Mouse (Mus musculus) layer of hippocampus, adult 9-10 months (tissue): ENCODE measurements around the gene Vmn2r19.
"Not testable (repeated sequence)": the region's sequence is repeated elsewhere in the genome, so short reads cannot be mapped to it uniquely, and the experiment has no call there.

Source experiments
- DNase-seq: peaks from one replicate; pipeline ENCODE4 v3.0.0; 2022; ENCODE audit warnings: low spot score

Vmn2r19 gene

GRCm38 (mm10) chr6:123308033-123308432 is at the start of gene Vmn2r19:
TSS of gene Vmn2r19 (plus strand) at chr6:123308333.
- DNase-seq, result no peak

- DNase-seq, result no peak
Measured at GRCm38 (mm10) chr6:123258946-123259345, 49.2 kb upstream of the Vmn2r19 start.

GRCm38 (mm10) chr6:123259889-123260603 is 48.1 kb upstream of the Vmn2r19 start:
- no peak for DNase-seq

- no peak for DNase-seq
Measured at GRCm38 (mm10) chr6:123260868-123261267, 47.3 kb upstream of the Vmn2r19 start.

- DNase-seq, result no peak
Measured at GRCm38 (mm10) chr6:123261555-123262161, 46.5 kb upstream of the Vmn2r19 start, which contains the start of gene Clec4d. TSS of gene Clec4d (plus strand) at chr6:123262111.

- no peak for DNase-seq
Measured at GRCm38 (mm10) chr6:123264194-123264593, 43.9 kb upstream of the Vmn2r19 start.

GRCm38 (mm10) chr6:123265809-123266208 is 42.3 kb upstream of the Vmn2r19 start:
- DNase-seq, result no peak

- no peak for DNase-seq
Measured at GRCm38 (mm10) chr6:123266945-123267344, 41.2 kb upstream of the Vmn2r19 start.

GRCm38 (mm10) chr6:123279443-123279842 is 28.7 kb upstream of the Vmn2r19 start:
- peak; percentile 6 for DNase-seq

GRCm38 (mm10) chr6:123286311-123286710 is 21.8 kb upstream of the Vmn2r19 start:
- no peak for DNase-seq

GRCm38 (mm10) chr6:123288931-123289330 is 19.2 kb upstream of the Vmn2r19 start:
- DNase-seq, result no peak

GRCm38 (mm10) chr6:123289753-123290152 is 18.4 kb upstream of the Vmn2r19 start, which contains the start of gene Clec4e:
TSS of gene Clec4e (minus strand) at chr6:123289870.
- no peak for DNase-seq

GRCm38 (mm10) chr6:123292751-123293400 is 15.3 kb upstream of the Vmn2r19 start:
- no peak for DNase-seq

- DNase-seq, result not testable (repeated sequence)
Measured at GRCm38 (mm10) chr6:123293509-123293908, 14.6 kb upstream of the Vmn2r19 start.

- DNase-seq, result no peak
Measured at GRCm38 (mm10) chr6:123296687-123297086, 11.4 kb upstream of the Vmn2r19 start.

GRCm38 (mm10) chr6:123306315-123306714 is 1.8 kb upstream of the Vmn2r19 start:
- DNase-seq, result not testable (repeated sequence)

GRCm38 (mm10) chr6:123332503-123332902 is 24.4 kb downstream of the Vmn2r19 start:
- DNase-seq, result no peak

- no peak for DNase-seq
Measured at GRCm38 (mm10) chr6:123340093-123340492, 32.0 kb downstream of the Vmn2r19 start.

GRCm38 (mm10) chr6:123346141-123346540 is 38.0 kb downstream of the Vmn2r19 start:
- DNase-seq, result no peak
